Mouse (Mus musculus) forebrain, postnatal 0 days (tissue): Measurements from ENCODE around the gene Spag17. TPM values are rescaled to one million over a fixed set of nuclear protein-coding genes. Genes with fewer than 3 reads are reported as not detected.

Experiments
- ATAC-seq: fragments of 200-750 bp; cut with Nextera tagmentation; 2 replicates; pipeline ENCODE4 v1.8.0; 2017; ENCODE audit warnings: mild to moderate bottlenecking, moderate library complexity
- DNase-seq: peaks from one replicate; pipeline ENCODE4 v3.0.0-alpha.2; 2015
- H3K27ac ChIP-seq: fragments of 300-500 bp; sonication (generic); 2 replicates; pipeline ENCODE4 v1.5.1; 2014; ENCODE audit warnings: low read depth, mild to moderate bottlenecking, antibody characterized with exemption, low read length, moderate library complexity, mixed read lengths
- H3K27me3 ChIP-seq: fragments of 300-500 bp; sonication (generic); 2 replicates; pipeline ENCODE4 v1.6.1; 2014; ENCODE audit warnings: mild to moderate bottlenecking, low read length, mixed read lengths; ENCODE audit not compliant: insufficient read depth
- H3K36me3 ChIP-seq: fragments of 300-500 bp; sonication (generic); 2 replicates; pipeline ENCODE4 v1.6.1; 2014; ENCODE audit warnings: mild to moderate bottlenecking, moderate library complexity; ENCODE audit not compliant: insufficient read depth
- H3K4me1 ChIP-seq: fragments of 300-500 bp; sonication (generic); 2 replicates; pipeline ENCODE4 v1.6.1; 2014; ENCODE audit warnings: antibody characterized with exemption; ENCODE audit not compliant: insufficient read depth
- H3K4me2 ChIP-seq: fragments of 300-500 bp; sonication (generic); 2 replicates; pipeline ENCODE4 v1.6.1; 2014; ENCODE audit warnings: low read depth, mild to moderate bottlenecking, moderate library complexity
- H3K4me3 ChIP-seq: fragments of 300-500 bp; sonication (generic); 2 replicates; pipeline ENCODE4 v1.5.1; 2014; ENCODE audit warnings: low read depth, low read length, mixed read lengths
- H3K9ac ChIP-seq: fragments of 300-500 bp; sonication (generic); 2 replicates; pipeline ENCODE4 v1.6.1; 2014; ENCODE audit warnings: mild to moderate bottlenecking
- H3K9me3 ChIP-seq: fragments of 300-500 bp; sonication (generic); 2 replicates; pipeline ENCODE4 v1.6.1; 2016; ENCODE audit warnings: low read length
- CTCF ChIP-seq: sonication (generic); IDR thresholded peaks from 2 replicates; pipeline ENCODE4 v1.5.1; 2016; ENCODE audit warnings: antibody characterized with exemption, control low read depth, low read depth
- WGBS: fragments of 180-500 bp; shearing (Covaris S2); extraction: QIAGEN DNeasy Blood & Tissue Kit; methylation state at CpG from one replicate; pipeline ENCODE4 v1.1.7; 2014; 5-methylcytosine and 5-hydroxymethylcytosine counted together
- polyA plus RNA-seq: library from polyadenylated mRNA; unstranded; fragments of >200 nt; fragmentation: Nextera tagmentation; extraction: Ambion mirVana; gene quantifications from 2 replicates; pipeline ENCODE4 v1.2.1, GENCODE M21; 2015
- total RNA-seq: library from RNA; depleted of rRNA; stranded (reverse); fragments of >200 nt; gene quantifications from 2 replicates; pipeline ENCODE4 v1.2.3, GENCODE M21; 2014

Spag17 gene
- total and polyA plus RNA-seq, 2 experiments from 2014 or later, result 0.62 to 1.7 TPM

- no peak overlapping the region for H3K4me3 ChIP-seq
- ATAC-seq (no peak), DNase-seq (no peak)
- no peak overlapping the region for H3K27ac ChIP-seq
- H3K9ac ChIP-seq, result no peak overlapping the region
- no peaks in the 10 kb centered on the region for H3K27me3 ChIP-seq
- no peaks in the 10 kb centered on the region for H3K9me3 ChIP-seq
- no peaks in the 10 kb centered on the region for H3K4me1 ChIP-seq
- WGBS, result 81% methylated on average over 2 of the region's 2 CpGs
- no peak for TF ChIP-seq CTCF
- no peak overlapping the region for H3K4me2 ChIP-seq
- no peaks in the 10 kb centered on the region for H3K36me3 ChIP-seq
Observed at GRCm38 (mm10) chr3:100118681-100119080, 233.5 kb downstream of the Spag17 start.

- ATAC-seq, result no peak
- WGBS, result 56% methylated on average over 2 of the region's 2 CpGs
- Histone ChIP-seq H3K27me3 (no peaks in the 10 kb centered on the region), H3K9me3 (no peaks in the 10 kb centered on the region), H3K4me2 (no peak overlapping the region), H3K4me3 (no peak overlapping the region), H3K36me3 (no peaks in the 10 kb centered on the region), H3K9ac (no peak overlapping the region), H3K4me1 (no peaks in the 10 kb centered on the region), H3K27ac (no peak overlapping the region)
- no peak for DNase-seq
- TF ChIP-seq CTCF, result no peak
Observed at GRCm38 (mm10) chr3:100121961-100122360, 236.8 kb downstream of the Spag17 start.

GRCm38 (mm10) chr3:100122445-100122844 lies 237.2 kb downstream of the Spag17 start:
- H3K4me2 ChIP-seq, result no peak overlapping the region
- 0 out of 2 replicates have a peak, but pooled peaks have one; percentile 17 for TF ChIP-seq CTCF
- 51% methylated on average over 1 of the region's 1 CpGs for WGBS
- H3K36me3 ChIP-seq, result no peaks in the 10 kb centered on the region
- no peak overlapping the region for H3K4me3 ChIP-seq
- H3K9me3 ChIP-seq, result no peaks in the 10 kb centered on the region
- no peaks in the 10 kb centered on the region for H3K27me3 ChIP-seq
- no peak overlapping the region for H3K27ac ChIP-seq
- H3K9ac ChIP-seq, result no peak overlapping the region
- H3K4me1 ChIP-seq, result no peaks in the 10 kb centered on the region
- ATAC-seq (no peak), DNase-seq (no peak)

- ATAC-seq (no peak), DNase-seq (no peak)
- WGBS, result 86% methylated on average over 15 of the region's 15 CpGs
- no peak overlapping the region for H3K27ac ChIP-seq
- H3K4me1 ChIP-seq, result peaks cover 9% of the 10 kb centered on the region; the same call in 1 of the 2 replicates
- H3K36me3 ChIP-seq, result peaks cover 29% of the 10 kb centered on the region
- H3K4me2 ChIP-seq, result peak overlapping the region; percentile 68
- H3K27me3 ChIP-seq, result no peaks in the 10 kb centered on the region
- H3K9ac ChIP-seq, result peak overlapping the region; percentile 87
- no peak overlapping the region for H3K4me3 ChIP-seq
- TF ChIP-seq CTCF, result no peak
- no peaks in the 10 kb centered on the region for H3K9me3 ChIP-seq
Observed at GRCm38 (mm10) chr3:100160682-100161445, 275.7 kb downstream of the Spag17 start.

GRCm38 (mm10) chr3:100161665-100162314 lies 276.6 kb downstream of the Spag17 start:
- Histone ChIP-seq H3K4me3 (peak overlapping the region; percentile 72), H3K36me3 (peaks cover 20% of the 10 kb centered on the region), H3K9ac (peak overlapping the region; percentile 87), H3K9me3 (no peaks in the 10 kb centered on the region), H3K4me2 (peak overlapping the region; percentile 68), H3K27ac (0 out of 2 replicates have a peak overlapping the region, but pooled peaks have one; percentile 66), H3K27me3 (no peaks in the 10 kb centered on the region), H3K4me1 (peaks cover 9% of the 10 kb centered on the region; the same call in 1 of the 2 replicates)
- DNase-seq (no peak), ATAC-seq (peak; percentile 7)
- TF ChIP-seq CTCF, result no peak
- WGBS, result 2% methylated on average over 35 of the region's 35 CpGs

- WGBS, result 1% methylated on average over 55 of the region's 55 CpGs
- Histone ChIP-seq H3K9ac (peak within 1 kb of the TSS; percentile 87), H3K9me3 (no peaks in the 10 kb centered on the region), H3K36me3 (peaks cover 12% of the 10 kb centered on the region), H3K4me3 (peak within 1 kb of the TSS; percentile 72), H3K4me2 (peak within 1 kb of the TSS; percentile 68), H3K4me1 (peaks cover 9% of the 10 kb centered on the region; the same call in 1 of the 2 replicates), H3K27me3 (no peaks in the 10 kb centered on the region), H3K27ac (peak within 1 kb of the TSS; percentile 88)
- DNase-seq, result peak; percentile 98
- peak; percentile 18; the same call in 1 of the 2 replicates for TF ChIP-seq CTCF
- ATAC-seq, result peak; percentile 100
Observed at GRCm38 (mm10) chr3:100162315-100163105, 277.3 kb downstream of the Spag17 start, which contains the start of the genes Gdap2 and Wdr3. Gene Gdap2, plus strand, starts transcription at chr3:100162381. Gene Wdr3, minus strand, starts transcription at chr3:100162407.
